Mouse (Mus musculus) layer of hippocampus, postnatal 14 days (tissue): ENCODE measurements around the gene Mkrn2os. TPM values are rescaled to one million over a fixed set of nuclear protein-coding genes. Genes with fewer than 3 reads are reported as not detected.
"Not testable (repeated sequence)": the region's sequence is repeated elsewhere in the genome, so short reads cannot be mapped to it uniquely, and the experiment has no call there.

Experiments used
- DNase-seq, 2 experiments: peaks; one replicate each; pipeline ENCODE4 v3.0.0; 2021 to 2022; ENCODE audit warnings: low spot score in 2 of 2, mixed read lengths in 1 of 2
- long read RNA-seq, 2 experiments: library from polyadenylated mRNA; stranded (forward); transcript quantifications; one replicate each; pipeline ENCODE4 v2.0.0; 2021
- total RNA-seq, 2 experiments: library from RNA; stranded (reverse); gene quantifications; 2 replicates each; pipeline ENCODE4 v1.2.3; 2021

The Mkrn2os gene
- not detected for total RNA-seq
- long read RNA-seq, experiment 1, partial matches to known transcripts: 0 of 1 reads
- long read RNA-seq, experiment 1, other reads (novel, unspliced or antisense): 1 of 1 reads
- long read RNA-seq, experiment 2: 0 reads

- no peak for DNase-seq
These were observed at the start of gene Mkrn2os for GRCm38 (mm10) chr6:115592458-115592857. Gene Mkrn2os (minus strand): TSS chr6:115592576.

- not testable (repeated sequence) for DNase-seq
These were observed 45.8 kb upstream of the Mkrn2os start for GRCm38 (mm10) chr6:115638188-115638587.

- no peak for DNase-seq
These were observed 41.6 kb upstream of the Mkrn2os start for GRCm38 (mm10) chr6:115634015-115634414.

GRCm38 (mm10) chr6:115631056-115631795 lies 38.9 kb upstream of the Mkrn2os start:
- DNase-seq: no peak

- no peak for DNase-seq
These were observed 33.7 kb upstream of the Mkrn2os start for GRCm38 (mm10) chr6:115626121-115626520.

GRCm38 (mm10) chr6:115620942-115621341 lies 28.6 kb upstream of the Mkrn2os start:
- DNase-seq: no peak

- no peak for DNase-seq
These were observed 27.4 kb upstream of the Mkrn2os start for GRCm38 (mm10) chr6:115619818-115620217.

GRCm38 (mm10) chr6:115615983-115616382 lies 23.6 kb upstream of the Mkrn2os start:
- no peak for DNase-seq

- no peak for DNase-seq
These were observed 21.4 kb upstream of the Mkrn2os start for GRCm38 (mm10) chr6:115613793-115614192.

GRCm38 (mm10) chr6:115610301-115610700 lies 17.9 kb upstream of the Mkrn2os start:
- DNase-seq: no peak

- DNase-seq: no peak
These were observed 16.7 kb upstream of the Mkrn2os start for GRCm38 (mm10) chr6:115609121-115609520.

GRCm38 (mm10) chr6:115607429-115607828 lies 15.1 kb upstream of the Mkrn2os start:
- peak in 1 of 2 experiments; percentile 54 for DNase-seq

- no peak for DNase-seq
These were observed 14.1 kb upstream of the Mkrn2os start for GRCm38 (mm10) chr6:115606461-115606860.

- DNase-seq: peak; percentile 81 to 83
These were observed 9.5 kb upstream of the Mkrn2os start, which contains the start of gene Mkrn2 for GRCm38 (mm10) chr6:115601715-115602523. Gene Mkrn2 (plus strand): TSS chr6:115601902.

- DNase-seq: no peak
These were observed 8.9 kb upstream of the Mkrn2os start for GRCm38 (mm10) chr6:115601322-115601714.

GRCm38 (mm10) chr6:115595667-115596066 lies 3.3 kb upstream of the Mkrn2os start:
- no peak for DNase-seq

GRCm38 (mm10) chr6:115594463-115594862 lies 2.1 kb upstream of the Mkrn2os start:
- no peak for DNase-seq

- no peak for DNase-seq
These were observed 876 bp upstream of the Mkrn2os start for GRCm38 (mm10) chr6:115593252-115593651.

- DNase-seq: no peak
These were observed 550 bp downstream of the Mkrn2os start for GRCm38 (mm10) chr6:115591692-115592359.

- DNase-seq: no peak
These were observed 6.1 kb downstream of the Mkrn2os start for GRCm38 (mm10) chr6:115586321-115586720.

- DNase-seq: no peak
These were observed 8.2 kb downstream of the Mkrn2os start for GRCm38 (mm10) chr6:115584176-115584575.
